Mouse (Mus musculus): ENCODE data around the gene Hspbp1. TPM values are rescaled to one million over a fixed set of nuclear protein-coding genes. Genes with fewer than 3 reads are reported as not detected.

The Hspbp1 gene
- polyA plus RNA-seq, 1 experiment from 2014 or later = 84.8 TPM

- no peak for ATAC-seq (ENCODE audit: insufficient number of reproducible peaks, insufficient read depth, low FRiP score, low read depth)
- no peaks in the 10 kb centered on the region for H3K9me3 ChIP-seq (ENCODE audit: control insufficient read depth, low read depth, low read length)
- no peaks in the 10 kb centered on the region for H3K27me3 ChIP-seq (ENCODE audit: control insufficient read depth, insufficient read depth, low read length)
- H3K4me3 ChIP-seq (ENCODE audit: low read depth, low read length) = no peak overlapping the region
- H3K4me2 ChIP-seq (replicated peaks; ENCODE audit: low read depth, low read length) = no peak overlapping the region
- H3K27ac ChIP-seq (ENCODE audit: low read length) = no peak overlapping the region
- WGBS = 41% methylated on average over 1 of the region's 1 CpGs
- H3K36me3 ChIP-seq (ENCODE audit: control insufficient read depth, insufficient read depth, low read length) = no peaks in the 10 kb centered on the region
- no peaks in the 10 kb centered on the region for H3K4me1 ChIP-seq (ENCODE audit: control insufficient read depth, insufficient read depth, low read length)
- no peak overlapping the region for H3K9ac ChIP-seq (replicated peaks; ENCODE audit: low read depth, low read length)
Measured at GRCm38 (mm10) chr7:4619979-4620378, 64.9 kb downstream of the Hspbp1 start.

DNA sequence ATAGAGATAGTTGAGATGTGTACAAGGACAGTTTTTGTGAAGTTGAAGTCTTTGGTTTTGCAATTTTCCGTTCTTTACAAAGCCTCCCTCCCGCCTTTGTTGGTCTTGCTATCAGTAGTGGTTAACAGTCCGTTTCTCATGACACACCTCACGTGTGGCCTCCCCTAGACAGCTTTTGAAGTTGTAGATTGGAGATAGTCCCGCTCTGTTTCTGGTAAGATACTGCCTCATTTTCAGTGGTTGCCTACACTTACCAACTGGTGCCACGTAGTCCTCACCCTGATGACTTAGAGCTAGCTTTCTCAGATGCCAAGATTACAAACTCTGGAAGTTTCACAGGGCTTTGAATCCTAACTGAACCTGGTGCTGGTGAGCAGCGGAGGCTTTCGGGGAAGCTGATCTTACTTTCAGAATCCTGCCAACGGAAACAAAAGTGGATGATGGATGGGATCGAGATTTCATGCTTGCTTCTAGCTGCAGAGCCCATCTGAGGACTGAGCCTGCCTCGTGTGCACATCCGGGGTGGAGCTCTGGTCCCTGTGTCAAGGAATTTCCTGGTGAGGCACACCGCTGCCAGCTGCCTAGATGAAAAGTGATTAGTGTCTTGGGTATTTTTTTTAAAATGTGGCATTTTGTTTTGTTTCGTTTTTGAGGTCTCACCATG, 71.0 kb downstream of the Hspbp1 start:
- Histone ChIP-seq H3K36me3 (ENCODE audit: control insufficient read depth, insufficient read depth, low read length) (no peaks in the 10 kb centered on the region), H3K4me2 (replicated peaks; ENCODE audit: low read depth, low read length) (no peak overlapping the region), H3K27ac (ENCODE audit: low read length) (no peak overlapping the region), H3K9me3 (ENCODE audit: control insufficient read depth, low read depth, low read length) (no peaks in the 10 kb centered on the region), H3K4me1 (ENCODE audit: control insufficient read depth, insufficient read depth, low read length) (no peaks in the 10 kb centered on the region), H3K27me3 (ENCODE audit: control insufficient read depth, insufficient read depth, low read length) (no peaks in the 10 kb centered on the region), H3K4me3 (ENCODE audit: low read depth, low read length) (no peak overlapping the region), H3K9ac (replicated peaks; ENCODE audit: low read depth, low read length) (no peak overlapping the region)
- WGBS = 61% methylated on average over 14 of the region's 14 CpGs
- ATAC-seq (ENCODE audit: insufficient number of reproducible peaks, insufficient read depth, low FRiP score, low read depth) = no peak

- no peaks in the 10 kb centered on the region for H3K36me3 ChIP-seq (ENCODE audit: control insufficient read depth, insufficient read depth, low read length)
- no peak for ATAC-seq (ENCODE audit: insufficient number of reproducible peaks, insufficient read depth, low FRiP score, low read depth)
- no peaks in the 10 kb centered on the region for H3K4me1 ChIP-seq (ENCODE audit: control insufficient read depth, insufficient read depth, low read length)
- no peak overlapping the region for H3K4me3 ChIP-seq (ENCODE audit: low read depth, low read length)
- H3K27ac ChIP-seq (ENCODE audit: low read length) = no peak overlapping the region
- H3K9ac ChIP-seq (replicated peaks; ENCODE audit: low read depth, low read length) = no peak overlapping the region
- no peaks in the 10 kb centered on the region for H3K27me3 ChIP-seq (ENCODE audit: control insufficient read depth, insufficient read depth, low read length)
- no peaks in the 10 kb centered on the region for H3K9me3 ChIP-seq (ENCODE audit: control insufficient read depth, low read depth, low read length)
- no peak overlapping the region for H3K4me2 ChIP-seq (replicated peaks; ENCODE audit: low read depth, low read length)
- WGBS = 70% methylated on average over 1 of the region's 1 CpGs
Measured at GRCm38 (mm10) chr7:4612956-4613355, 71.9 kb downstream of the Hspbp1 start.

DNA sequence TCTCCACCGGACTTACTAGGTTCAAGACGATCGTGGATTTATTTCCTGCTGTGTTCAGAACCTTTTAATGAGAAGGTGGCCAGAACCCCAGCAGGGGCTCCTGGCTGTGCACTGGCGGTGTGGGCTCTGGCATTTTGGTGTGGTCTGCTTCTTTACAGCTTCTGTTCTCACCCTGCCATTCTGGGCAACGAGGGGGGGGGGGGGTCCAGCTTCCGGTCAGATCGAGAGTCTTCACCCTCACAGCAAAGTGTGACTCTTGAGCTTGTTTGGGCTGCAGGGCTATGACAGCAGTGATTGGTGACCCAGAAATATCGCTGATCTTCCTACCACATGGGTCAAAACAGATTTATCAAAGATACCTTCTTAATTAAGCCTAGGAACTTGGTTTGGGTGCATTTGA, 72.5 kb downstream of the Hspbp1 start:
- H3K9ac ChIP-seq (replicated peaks; ENCODE audit: low read depth, low read length) = no peak overlapping the region
- no peaks in the 10 kb centered on the region for H3K9me3 ChIP-seq (ENCODE audit: control insufficient read depth, low read depth, low read length)
- H3K4me2 ChIP-seq (replicated peaks; ENCODE audit: low read depth, low read length) = no peak overlapping the region
- no peaks in the 10 kb centered on the region for H3K27me3 ChIP-seq (ENCODE audit: control insufficient read depth, insufficient read depth, low read length)
- H3K4me3 ChIP-seq (ENCODE audit: low read depth, low read length) = no peak overlapping the region
- no peaks in the 10 kb centered on the region for H3K36me3 ChIP-seq (ENCODE audit: control insufficient read depth, insufficient read depth, low read length)
- no peak for ATAC-seq (ENCODE audit: insufficient number of reproducible peaks, insufficient read depth, low FRiP score, low read depth)
- no peaks in the 10 kb centered on the region for H3K4me1 ChIP-seq (ENCODE audit: control insufficient read depth, insufficient read depth, low read length)
- H3K27ac ChIP-seq (ENCODE audit: low read length) = no peak overlapping the region
- 62% methylated on average over 8 of the region's 8 CpGs for WGBS

DNA sequence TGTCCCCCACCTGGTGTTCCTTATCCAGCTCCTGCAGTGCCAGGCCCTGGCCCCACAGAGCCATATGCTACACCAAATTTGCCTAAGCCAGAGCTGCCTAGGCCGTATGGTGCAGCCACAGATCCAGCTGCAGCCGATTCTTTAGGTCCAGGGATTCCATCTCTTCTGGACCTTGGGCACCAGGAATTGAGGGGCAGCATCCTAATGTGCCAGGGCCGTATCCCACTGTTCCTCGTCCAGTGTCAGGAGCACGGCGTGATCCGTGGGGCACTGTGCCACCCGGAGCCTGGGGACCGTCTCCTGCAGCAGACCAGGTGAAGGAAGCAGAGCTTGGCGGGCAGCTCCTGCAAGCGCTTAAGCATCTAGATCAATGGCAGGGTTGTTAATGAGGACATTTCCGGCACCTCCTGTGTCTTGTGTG, 72.9 kb downstream of the Hspbp1 start:
- H3K36me3 ChIP-seq (ENCODE audit: control insufficient read depth, insufficient read depth, low read length) = no peaks in the 10 kb centered on the region
- H3K4me2 ChIP-seq (replicated peaks; ENCODE audit: low read depth, low read length) = no peak overlapping the region
- no peaks in the 10 kb centered on the region for H3K4me1 ChIP-seq (ENCODE audit: control insufficient read depth, insufficient read depth, low read length)
- 82% methylated on average over 12 of the region's 12 CpGs for WGBS
- no peak overlapping the region for H3K27ac ChIP-seq (ENCODE audit: low read length)
- no peak overlapping the region for H3K9ac ChIP-seq (replicated peaks; ENCODE audit: low read depth, low read length)
- H3K9me3 ChIP-seq (ENCODE audit: control insufficient read depth, low read depth, low read length) = no peaks in the 10 kb centered on the region
- no peak overlapping the region for H3K4me3 ChIP-seq (ENCODE audit: low read depth, low read length)
- no peaks in the 10 kb centered on the region for H3K27me3 ChIP-seq (ENCODE audit: control insufficient read depth, insufficient read depth, low read length)
- no peak for ATAC-seq (ENCODE audit: insufficient number of reproducible peaks, insufficient read depth, low FRiP score, low read depth)

DNA sequence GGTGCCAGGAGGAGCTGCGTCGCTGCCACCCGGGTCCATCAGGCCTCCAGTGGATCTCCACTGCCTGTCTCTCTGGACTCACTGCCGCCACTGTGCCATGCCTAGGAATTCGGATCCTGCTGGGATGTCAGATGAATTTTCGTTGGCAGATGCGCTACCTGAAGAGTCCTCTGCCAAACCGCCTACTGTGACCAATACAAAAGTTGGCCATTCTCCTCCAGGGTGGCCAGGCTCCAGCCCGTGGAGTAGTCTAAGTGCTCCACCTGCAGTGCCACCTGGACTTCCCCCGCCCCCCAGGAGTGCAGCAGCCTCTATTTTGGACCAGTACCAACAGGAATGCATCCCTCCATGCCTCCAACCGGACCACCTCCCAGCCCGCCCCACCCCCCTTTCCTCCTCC, 73.4 kb downstream of the Hspbp1 start:
- no peaks in the 10 kb centered on the region for H3K4me1 ChIP-seq (ENCODE audit: control insufficient read depth, insufficient read depth, low read length)
- ATAC-seq (ENCODE audit: insufficient number of reproducible peaks, insufficient read depth, low FRiP score, low read depth) = no peak
- no peaks in the 10 kb centered on the region for H3K9me3 ChIP-seq (ENCODE audit: control insufficient read depth, low read depth, low read length)
- H3K36me3 ChIP-seq (ENCODE audit: control insufficient read depth, insufficient read depth, low read length) = no peaks in the 10 kb centered on the region
- 80% methylated on average over 12 of the region's 12 CpGs for WGBS
- H3K27me3 ChIP-seq (ENCODE audit: control insufficient read depth, insufficient read depth, low read length) = no peaks in the 10 kb centered on the region
- no peak overlapping the region for H3K4me2 ChIP-seq (replicated peaks; ENCODE audit: low read depth, low read length)
- H3K9ac ChIP-seq (replicated peaks; ENCODE audit: low read depth, low read length) = no peak overlapping the region
- H3K27ac ChIP-seq (ENCODE audit: low read length) = no peak overlapping the region
- no peak overlapping the region for H3K4me3 ChIP-seq (ENCODE audit: low read depth, low read length)

Other genes starting within 250 kb of the Hspbp1 start
- gene Rdh13, start 239.4 kb downstream of the Hspbp1 start, polyA plus RNA-seq (2014; fragmentation: Nextera tagmentation; extraction: Ambion mirVana) = 31.9 and 34.6 TPM in 2 replicates
- 5.0 and 7.9 TPM in 2 replicates for gene Eps8l1, start 224.4 kb downstream of the Hspbp1 start, polyA plus RNA-seq (2014; fragmentation: Nextera tagmentation; extraction: Ambion mirVana)
- 47.2 and 61.0 TPM in 2 replicates for gene Ppp1r12c, start 183.4 kb downstream of the Hspbp1 start, polyA plus RNA-seq (2014; fragmentation: Nextera tagmentation; extraction: Ambion mirVana)
- gene Tnnt1, start 168.7 kb downstream of the Hspbp1 start, polyA plus RNA-seq (2014; fragmentation: Nextera tagmentation; extraction: Ambion mirVana) = 31.9 and 33.5 TPM in 2 replicates
- 2.9 and 3.3 TPM in 2 replicates for gene Tnni3, start 160.8 kb downstream of the Hspbp1 start, polyA plus RNA-seq (2014; fragmentation: Nextera tagmentation; extraction: Ambion mirVana)
- 0.62 and 0.67 TPM in 2 replicates for gene Dnaaf3, start 152.6 kb downstream of the Hspbp1 start, polyA plus RNA-seq (2014; fragmentation: Nextera tagmentation; extraction: Ambion mirVana)
- gene Syt5, start 137.5 kb downstream of the Hspbp1 start, polyA plus RNA-seq (2014; fragmentation: Nextera tagmentation; extraction: Ambion mirVana) = 8.1 and 10.0 TPM in 2 replicates
- not detected in 2 replicates for gene Ptprh, start 81.0 kb downstream of the Hspbp1 start, polyA plus RNA-seq (2014; fragmentation: Nextera tagmentation; extraction: Ambion mirVana)
- 1.4 and 1.6 TPM in 2 replicates for gene Tmem86b, start 53.6 kb downstream of the Hspbp1 start, polyA plus RNA-seq (2014; fragmentation: Nextera tagmentation; extraction: Ambion mirVana)
- gene Ppp6r1, start 26.0 kb downstream of the Hspbp1 start, polyA plus RNA-seq (2014; fragmentation: Nextera tagmentation; extraction: Ambion mirVana) = 10.2 and 11.7 TPM in 2 replicates
- 2.3 and 4.0 TPM in 2 replicates for gene Brsk1, start 5.5 kb upstream of the Hspbp1 start, polyA plus RNA-seq (2014; fragmentation: Nextera tagmentation; extraction: Ambion mirVana)
- gene Tmem150b, start 40.2 kb upstream of the Hspbp1 start, polyA plus RNA-seq (2014; fragmentation: Nextera tagmentation; extraction: Ambion mirVana) = 0.36 and 0.78 TPM in 2 replicates
- gene Kmt5c, start 55.0 kb upstream of the Hspbp1 start, polyA plus RNA-seq (2014; fragmentation: Nextera tagmentation; extraction: Ambion mirVana) = 59.2 and 59.4 TPM in 2 replicates
- 72.0 and 85.2 TPM in 2 replicates for gene Cox6b2, start 68.0 kb upstream of the Hspbp1 start, polyA plus RNA-seq (2014; fragmentation: Nextera tagmentation; extraction: Ambion mirVana)
- gene Fam71e2, start 86.2 kb upstream of the Hspbp1 start, polyA plus RNA-seq (2014; fragmentation: Nextera tagmentation; extraction: Ambion mirVana) = not detected in 2 replicates
- 0.17 and 0.27 TPM in 2 replicates for gene Il11, start 97.8 kb upstream of the Hspbp1 start, polyA plus RNA-seq (2014; fragmentation: Nextera tagmentation; extraction: Ambion mirVana)
- gene Tmem190, start 97.9 kb upstream of the Hspbp1 start, polyA plus RNA-seq (2014; fragmentation: Nextera tagmentation; extraction: Ambion mirVana) = 0.55 TPM in 1 of 2 replicates, not detected in the other
- gene Tmem238, start 104.6 kb upstream of the Hspbp1 start, polyA plus RNA-seq (2014; fragmentation: Nextera tagmentation; extraction: Ambion mirVana) = 8.7 and 10.6 TPM in 2 replicates
- gene Rpl28, start 107.8 kb upstream of the Hspbp1 start, polyA plus RNA-seq (2014; fragmentation: Nextera tagmentation; extraction: Ambion mirVana) = 301 and 312 TPM in 2 replicates
- gene Ube2s, start 127.5 kb upstream of the Hspbp1 start, polyA plus RNA-seq (2014; fragmentation: Nextera tagmentation; extraction: Ambion mirVana) = 318 and 349 TPM in 2 replicates
- gene Shisa7, start 159.6 kb upstream of the Hspbp1 start, polyA plus RNA-seq (2014; fragmentation: Nextera tagmentation; extraction: Ambion mirVana) = 0.70 and 1.0 TPM in 2 replicates
- gene Isoc2b, start 185.2 kb upstream of the Hspbp1 start, polyA plus RNA-seq (2014; fragmentation: Nextera tagmentation; extraction: Ambion mirVana) = 7.0 and 7.8 TPM in 2 replicates
- 0.94 and 0.98 TPM in 2 replicates for gene Isoc2a, start 192.1 kb upstream of the Hspbp1 start, polyA plus RNA-seq (2014; fragmentation: Nextera tagmentation; extraction: Ambion mirVana)
- gene Gm36210, start 221.4 kb upstream of the Hspbp1 start, polyA plus RNA-seq (2014; fragmentation: Nextera tagmentation; extraction: Ambion mirVana) = not detected in 2 replicates
- gene Zfp628, start 230.1 kb upstream of the Hspbp1 start, polyA plus RNA-seq (2014; fragmentation: Nextera tagmentation; extraction: Ambion mirVana) = 4.3 and 4.5 TPM in 2 replicates
- gene Nat14, start 237.0 kb upstream of the Hspbp1 start, polyA plus RNA-seq (2014; fragmentation: Nextera tagmentation; extraction: Ambion mirVana) = 3.5 and 4.0 TPM in 2 replicates
- 3.3 and 3.9 TPM in 2 replicates for gene Ssc5d, start 240.7 kb upstream of the Hspbp1 start, polyA plus RNA-seq (2014; fragmentation: Nextera tagmentation; extraction: Ambion mirVana)